Mouse (Mus musculus) ES-CJ7 (cell line): Measurements from ENCODE around the gene Plcb4.

ENCODE experiments used
- DNase-seq: peaks from one replicate; pipeline ENCODE4 v3.0.0; 2011; ENCODE audit warnings: low read depth, low spot score

Plcb4 gene

GRCm38 (mm10) chr2:135759499-135760095 lies 100.8 kb downstream of the Plcb4 start:
- DNase-seq: no peak

DNA sequence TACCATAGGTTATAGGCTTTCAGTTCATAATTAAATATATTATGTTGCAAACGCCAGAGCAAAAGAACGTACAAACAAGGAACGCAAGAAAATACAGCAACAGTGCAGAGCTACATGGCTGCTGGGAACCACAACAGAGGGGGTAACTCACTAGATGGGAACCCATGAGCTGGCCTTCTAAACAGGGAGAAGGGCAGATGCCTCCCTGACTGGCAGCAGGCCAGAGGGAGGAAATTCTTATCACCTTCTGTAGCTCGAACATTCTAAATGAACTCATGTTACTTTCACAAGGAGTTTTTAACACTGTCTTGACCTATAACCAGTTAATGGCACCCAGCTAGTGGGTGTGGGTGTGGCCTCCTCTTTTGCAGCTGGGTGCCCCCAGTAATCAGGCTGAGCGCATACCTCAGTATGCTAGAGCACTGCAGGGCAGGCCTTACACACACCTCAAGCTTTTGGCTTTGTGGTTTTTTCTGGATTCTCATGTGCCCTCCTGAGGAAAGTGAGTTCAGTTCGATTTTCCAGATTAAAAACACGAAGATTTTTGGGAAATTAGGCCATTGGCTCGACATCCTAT lies 102.5 kb downstream of the Plcb4 start:
- DNase-seq: no peak

GRCm38 (mm10) chr2:135764706-135765105 lies 105.9 kb downstream of the Plcb4 start:
- DNase-seq: peak; percentile 24

DNA sequence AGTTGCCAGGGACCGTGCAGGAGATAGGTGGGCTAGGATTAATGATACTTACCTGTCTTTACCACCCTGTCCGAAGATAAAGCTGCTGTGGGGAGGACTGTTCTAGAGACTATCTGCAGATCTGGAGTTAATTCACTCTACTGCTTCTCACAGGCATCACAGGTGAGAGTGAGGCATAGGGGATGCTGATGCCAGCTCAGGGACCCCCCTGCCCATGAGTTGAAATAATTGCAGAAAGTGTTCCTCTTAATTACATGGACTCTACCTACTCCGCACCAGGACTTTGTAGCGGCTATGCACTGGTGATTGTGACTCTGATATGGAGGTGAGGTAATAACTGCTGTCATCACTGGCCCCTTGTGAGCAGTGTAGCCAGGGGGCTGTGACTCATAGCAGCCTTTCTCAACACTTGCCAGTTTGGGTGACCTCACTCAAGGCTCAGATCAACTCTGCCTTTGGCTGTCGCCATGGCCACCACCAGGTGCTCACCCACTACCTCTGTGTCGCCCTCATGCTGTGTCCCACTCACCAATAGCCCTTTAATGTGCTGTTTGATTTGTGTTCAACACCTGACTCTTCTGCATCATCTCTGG lies 107.8 kb downstream of the Plcb4 start:
- DNase-seq: no peak

- DNase-seq: no peak
Observed at GRCm38 (mm10) chr2:135767535-135767934, 108.7 kb downstream of the Plcb4 start.

DNA sequence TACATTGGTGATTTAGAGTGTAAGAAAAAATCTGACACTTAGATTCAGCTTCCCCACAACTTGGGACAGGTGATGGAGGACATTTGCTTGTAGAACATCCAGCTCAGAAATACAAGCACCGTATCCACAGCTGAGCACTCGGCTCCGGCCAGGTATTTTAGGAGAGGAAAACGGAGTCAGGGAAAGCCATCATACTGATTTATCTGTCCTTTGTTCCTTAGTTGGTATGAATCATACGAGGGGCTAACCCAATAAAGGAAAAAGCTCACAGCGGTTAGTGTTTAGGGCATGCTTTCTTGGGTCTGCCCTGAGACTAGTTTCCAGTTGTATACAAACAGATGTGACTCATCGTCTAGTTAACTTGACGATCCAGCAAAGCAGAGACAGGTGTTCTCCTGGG lies 110.9 kb downstream of the Plcb4 start:
- DNase-seq: no peak

DNA sequence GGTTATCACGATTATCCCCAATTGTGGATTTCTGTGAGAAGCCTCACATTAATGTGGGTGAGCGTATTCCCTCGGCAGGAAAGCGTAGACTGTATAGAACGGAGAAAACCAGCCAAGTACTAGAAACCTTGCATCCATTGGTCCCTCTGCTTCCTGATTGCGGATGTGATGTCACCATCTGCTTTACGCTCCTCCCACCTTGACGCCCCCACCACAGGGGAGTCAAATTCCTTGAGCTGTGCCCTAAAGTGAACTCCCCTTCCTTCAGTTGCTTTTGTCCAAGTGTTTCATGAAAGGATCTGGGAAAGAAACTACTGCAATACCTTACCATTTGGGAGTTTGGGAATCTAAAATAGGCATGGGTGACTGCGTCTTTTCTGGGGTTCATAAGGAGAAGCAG lies 111.4 kb downstream of the Plcb4 start:
- DNase-seq: peak; percentile 46

- no peak for DNase-seq
Observed at GRCm38 (mm10) chr2:135773194-135773972, 114.6 kb downstream of the Plcb4 start.

DNA sequence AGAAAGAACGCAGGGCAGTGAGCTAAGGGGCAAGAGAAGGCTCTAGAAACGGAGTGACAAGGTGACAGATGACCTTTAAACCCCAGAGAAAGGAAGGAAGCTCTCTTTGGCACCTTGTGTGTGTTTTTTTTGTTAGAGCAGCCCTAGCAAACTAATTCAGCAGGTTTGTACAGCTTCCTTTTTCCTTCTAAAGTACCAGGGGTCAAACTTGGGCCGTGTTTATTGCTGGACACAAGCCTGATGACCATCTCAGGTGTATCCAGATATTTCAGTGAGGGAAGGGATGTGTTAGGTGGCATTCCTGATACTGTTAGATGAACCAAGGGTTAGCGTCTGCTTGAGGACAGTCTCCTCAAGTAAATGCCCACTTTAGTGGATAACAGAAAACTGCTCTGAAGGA lies 116.2 kb downstream of the Plcb4 start:
- no peak for DNase-seq

- no peak for DNase-seq
Observed at GRCm38 (mm10) chr2:135776131-135776775, 117.4 kb downstream of the Plcb4 start.

- peak; percentile 64 for DNase-seq
Observed at GRCm38 (mm10) chr2:135781391-135781790, 122.6 kb downstream of the Plcb4 start.

DNA sequence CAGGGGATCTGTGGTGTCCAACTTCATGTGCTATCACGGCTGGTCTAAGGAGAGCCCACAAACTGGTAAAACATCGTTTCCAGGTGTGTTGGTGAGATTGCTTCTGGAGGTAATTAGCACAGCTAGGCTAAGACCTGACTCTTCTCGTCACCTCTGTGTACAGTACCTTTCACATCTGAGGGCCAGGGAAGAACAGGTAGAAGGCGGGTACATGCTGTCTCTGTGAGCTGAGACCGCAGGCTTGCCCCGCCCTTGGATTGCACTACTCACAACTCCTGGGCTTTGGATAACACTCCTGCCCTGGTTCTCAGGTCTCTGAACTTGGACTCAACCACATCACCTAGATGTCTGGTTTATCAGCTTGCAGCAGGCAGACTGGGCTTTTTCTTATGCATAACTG lies 128.6 kb downstream of the Plcb4 start:
- no peak for DNase-seq

DNA sequence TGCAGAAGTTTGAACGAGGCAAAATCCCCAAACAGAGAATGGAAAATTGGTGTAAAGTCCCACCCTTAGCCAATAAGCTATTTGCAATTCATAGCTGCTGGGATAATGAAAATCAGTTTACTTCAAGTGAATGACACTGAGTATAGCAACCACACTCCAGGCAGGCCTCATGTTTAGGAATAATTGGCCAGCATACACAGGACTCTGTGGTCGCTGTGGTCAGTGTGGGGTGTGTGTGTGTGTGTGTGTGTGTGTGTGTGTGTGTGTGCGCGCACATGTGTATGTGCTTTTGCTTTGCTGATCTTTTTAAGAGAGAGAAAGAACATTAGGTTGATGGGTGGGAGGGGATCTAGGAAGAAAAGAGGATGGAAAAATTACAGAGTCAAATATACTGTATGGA lies 134.1 kb downstream of the Plcb4 start:
- DNase-seq: no peak

GRCm38 (mm10) chr2:135796684-135797083 lies 137.9 kb downstream of the Plcb4 start:
- DNase-seq: no peak

DNA sequence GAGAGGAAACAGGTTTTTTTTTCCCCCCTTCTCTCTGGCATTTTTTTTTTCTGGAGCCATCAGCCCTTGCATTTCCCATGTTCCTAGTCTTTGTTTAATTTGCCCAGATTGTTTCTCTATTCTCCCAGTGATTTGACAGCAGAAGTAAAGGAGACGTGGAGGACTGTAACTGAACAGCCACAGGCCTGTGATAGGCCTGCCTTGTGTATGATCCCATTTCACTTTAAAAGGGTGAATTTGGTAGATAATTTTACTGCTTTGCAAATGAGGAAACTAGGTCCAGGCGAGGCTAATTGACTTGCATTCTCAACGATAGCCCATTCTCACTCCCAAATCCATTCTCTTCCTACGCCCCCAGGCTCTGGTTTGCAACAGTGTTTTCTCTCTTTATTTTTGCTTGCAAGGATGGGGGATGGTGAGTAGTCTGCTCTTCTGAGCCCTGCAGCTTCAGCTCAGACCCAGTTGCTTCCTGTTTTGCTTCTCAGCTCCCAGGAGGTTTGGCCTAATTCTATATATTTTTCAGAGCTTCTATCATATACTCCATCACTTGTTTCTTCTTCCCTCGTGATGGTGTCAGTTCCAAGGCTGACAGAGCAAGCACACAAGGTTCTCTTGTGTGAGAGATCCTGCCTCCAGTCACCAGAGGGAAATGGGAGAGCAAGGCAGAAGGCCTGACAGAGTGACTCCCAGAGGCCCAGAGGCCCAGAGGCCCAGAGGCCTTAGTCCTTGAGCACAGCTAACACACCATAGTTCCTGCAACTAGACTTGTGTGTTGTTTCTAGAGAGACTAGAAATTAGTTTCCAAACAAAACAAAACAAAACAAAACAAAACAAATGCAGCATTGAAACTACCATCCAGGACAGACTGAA lies 139.1 kb downstream of the Plcb4 start:
- peak; percentile 15 for DNase-seq

- DNase-seq: no peak
Observed at GRCm38 (mm10) chr2:135799149-135799770, 140.4 kb downstream of the Plcb4 start.

DNA sequence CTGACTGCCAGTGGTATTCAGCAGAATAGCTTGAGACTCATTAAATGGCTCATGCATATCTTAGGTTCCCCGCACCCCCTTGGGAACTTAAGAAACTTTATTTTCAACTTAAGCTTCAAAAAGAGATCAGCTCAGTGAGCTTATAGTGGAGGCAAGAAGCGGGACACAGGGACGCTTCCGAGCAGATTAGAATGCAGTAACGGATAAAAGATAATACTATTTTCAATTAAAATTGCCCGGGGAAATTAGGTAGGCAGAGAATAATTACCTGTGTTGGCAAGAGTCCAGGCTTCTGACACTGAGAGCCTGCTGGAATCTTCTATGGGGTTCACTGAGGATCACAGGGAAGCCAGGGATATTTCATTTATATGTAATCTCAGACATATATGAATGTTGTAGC lies 141.6 kb downstream of the Plcb4 start:
- DNase-seq: no peak

DNA sequence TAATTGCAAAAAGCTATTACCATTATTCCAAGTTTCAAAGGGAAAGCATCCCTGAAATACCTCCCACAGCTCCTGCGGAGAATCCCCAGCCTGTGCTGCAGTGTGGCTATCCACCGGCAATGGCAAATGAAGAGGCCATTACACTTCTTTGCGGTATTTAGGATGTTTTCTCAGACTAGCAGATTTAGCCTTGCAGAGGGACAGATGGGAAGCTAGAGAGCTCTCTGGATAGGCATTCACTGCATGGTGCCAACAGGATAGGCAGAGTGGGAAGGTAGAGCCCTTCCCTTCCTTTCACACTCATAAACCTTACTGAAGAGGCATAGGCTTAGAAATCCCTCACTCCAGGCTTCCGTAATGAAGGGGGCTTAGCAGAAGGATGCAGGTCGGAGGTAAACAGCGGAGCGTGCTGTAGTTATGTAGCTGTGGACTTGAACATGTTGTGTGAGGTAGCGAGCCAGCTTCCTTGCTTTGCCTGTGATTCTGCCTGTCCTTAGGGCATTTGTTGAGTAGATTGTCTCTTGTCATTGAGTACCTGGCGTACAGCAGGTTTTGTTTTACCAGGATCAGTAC lies 144.2 kb downstream of the Plcb4 start:
- DNase-seq: no peak

GRCm38 (mm10) chr2:135805748-135806685 lies 147.2 kb downstream of the Plcb4 start:
- DNase-seq: no peak
